In genomic region chr3:143737844-143738243, GRCm38 (mm10) we compare ENCODE assay signal across 19 mouse cellular contexts.
"Had no signal": no experiment of that assay in that cellular context is flagged by ENCODE, and none has a peak within 500 bp of the region (broad histone marks: within the 10 kb centered on the region; RNA-seq: fewer than 3 reads in every experiment).

No protein-coding gene starts in this region.

- H3K27ac ChIP-seq: kidney, postnatal 0 days; liver, embryonic 13.5 days; macrophage; midbrain, embryonic 10.5 days; midbrain, embryonic 13.5 days; neural tube, embryonic 13.5 days; stomach, postnatal 0 days had no signal

- H3K4me3 ChIP-seq: liver, embryonic 13.5 days; megakaryocyte, embryonic 14.5 days; midbrain, embryonic 10.5 days; midbrain, embryonic 13.5 days; myocyte; neural tube, embryonic 13.5 days had no signal

- H3K9me3 ChIP-seq: liver, embryonic 13.5 days; midbrain, embryonic 10.5 days; midbrain, embryonic 13.5 days; neural tube, embryonic 13.5 days had no signal

- H3K27me3 ChIP-seq: liver, embryonic 13.5 days; megakaryocyte, embryonic 14.5 days; midbrain, embryonic 13.5 days; neural tube, embryonic 13.5 days had no signal

- DNase-seq: kidney, adult 2 months; kidney, postnatal 25 days; liver, embryonic 13.5 days; lung, adult 2 months; right cerebral cortex, adult 18-20 months; right cerebral cortex, postnatal 14 days; thymus, adult 2 months; thymus, postnatal 14 days; thymus, postnatal 4 days had no signal

- H3K36me3 ChIP-seq: liver, embryonic 13.5 days; midbrain, embryonic 10.5 days; midbrain, embryonic 13.5 days; neural tube, embryonic 13.5 days had no signal

- H3K9ac ChIP-seq: liver, embryonic 13.5 days; midbrain, embryonic 13.5 days; neural tube, embryonic 13.5 days had no signal

- ATAC-seq: intestine, postnatal 0 days; midbrain, embryonic 13.5 days; midbrain, embryonic 16.5 days had no signal

- H3K4me2 ChIP-seq: liver, embryonic 13.5 days; midbrain, embryonic 13.5 days; neural tube, embryonic 13.5 days had no signal

- H3K4me1 ChIP-seq: liver, embryonic 13.5 days; megakaryocyte, embryonic 14.5 days; midbrain, embryonic 10.5 days; midbrain, embryonic 13.5 days; neural tube, embryonic 13.5 days had no signal
